Mouse (Mus musculus) embryonic stem cell, embryonic (primary cell): ENCODE results near the gene Cars.

Experiments used
- CTCF ChIA-PET, 4 experiments: fragments of 300-600 bp in 2 of 4; fragments of 350-600 bp in 2 of 4; sonication (Branson Sonifier 250); formaldehyde crosslinking; loops; one replicate each; lab custom pipeline; 2022; ENCODE audit warnings: inconsistent platforms in 2 of 4; lab: Charles Lee
- POLR2A ChIA-PET, 4 experiments: fragments of 300-600 bp in 2 of 4; fragments of 350-600 bp in 2 of 4; sonication (Branson Sonifier 250); formaldehyde crosslinking; loops; one replicate each; lab custom pipeline; 2022; ENCODE audit warnings: antibody characterized with exemption in 4 of 4, inconsistent platforms in 1 of 4; lab: Charles Lee

The Cars gene

GRCm38 (mm10) chr7:143509566-143509965, 90.3 kb downstream of the Cars start:
- ChIA-PET POLR2A (interaction anchor here in 2 of 4 experiments (0.6 to 4.5 kb wide), 10 partner anchors 10 to 385 kb away, joined by 3 to 24 read pairs (median 6); partner anchors contain the start of gene Cars (in 1 of the 2)), CTCF (interaction anchor here (0.6 to 2.8 kb wide), 17 partner anchors 29 to 964 kb away, joined by 3 to 14 read pairs (median 5); partner anchors contain the start of gene Slc22a18 (in 1 of the 4))
